Mouse (Mus musculus) granulocyte monocyte progenitor cell, adult 5-6 weeks (primary cell): Measurements from ENCODE around the gene Rasl11a. TPM values are rescaled to one million over a fixed set of nuclear protein-coding genes. Genes with fewer than 3 reads are reported as not detected.

Source experiments
- ATAC-seq: replicated peaks from 2 replicates; pipeline ENCODE4 v1.8.0; 2016; ENCODE audit warnings: mild to moderate bottlenecking, moderate TSS enrichment, inconsistent platforms; ENCODE audit not compliant: poor library complexity, severe bottlenecking
- total RNA-seq, 2 experiments: library from RNA; stranded (forward) in 1 of 2; stranded (reverse) in 1 of 2; fragments of 200-712, 200-1000 nt in 1 of 2; fragments of >200 nt in 1 of 2; fragmentation: Nextera tagmentation in 1 of 2; gene quantifications; 2 replicates each; pipeline ENCODE4 v1.2.3; 2014 to 2017

Rasl11a gene
- total RNA-seq (2014; fragmentation: Nextera tagmentation) (not detected in 2 replicates), total RNA-seq (2017) (not detected in 2 replicates)

GRCm38 (mm10) chr5:146844945-146845365, at the start of gene Rasl11a:
Rasl11a (plus strand) TSS chr5:146845071.
- peak; percentile 87 for ATAC-seq

GRCm38 (mm10) chr5:146795728-146796127, 49.1 kb upstream of the Rasl11a start:
- no peak for ATAC-seq

DNA sequence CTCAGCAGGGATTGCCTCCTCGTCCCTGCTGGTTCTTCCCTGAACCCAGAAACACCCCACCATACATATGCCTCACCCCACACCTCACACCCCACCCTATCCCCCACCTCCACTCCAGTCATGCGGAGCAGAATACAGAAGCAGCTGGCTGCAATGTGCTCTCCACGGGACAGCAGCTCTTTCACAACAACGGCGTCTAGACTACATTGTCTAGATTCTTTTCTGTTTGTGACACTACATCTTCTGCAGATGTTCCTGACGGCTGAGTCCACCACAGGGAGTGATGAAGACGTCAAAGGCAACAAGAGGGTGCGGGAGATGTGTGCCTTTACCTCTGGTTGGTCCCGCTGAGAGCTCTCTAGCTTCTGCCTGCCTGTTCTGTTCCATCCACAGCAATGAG, 46.8 kb upstream of the Rasl11a start:
- ATAC-seq = peak; percentile 15

GRCm38 (mm10) chr5:146806004-146806430, 38.9 kb upstream of the Rasl11a start:
- peak; percentile 88 for ATAC-seq

GRCm38 (mm10) chr5:146809951-146810350, 34.9 kb upstream of the Rasl11a start:
- no peak for ATAC-seq

- no peak for ATAC-seq
Observed at GRCm38 (mm10) chr5:146812866-146813265, 32.0 kb upstream of the Rasl11a start.

DNA sequence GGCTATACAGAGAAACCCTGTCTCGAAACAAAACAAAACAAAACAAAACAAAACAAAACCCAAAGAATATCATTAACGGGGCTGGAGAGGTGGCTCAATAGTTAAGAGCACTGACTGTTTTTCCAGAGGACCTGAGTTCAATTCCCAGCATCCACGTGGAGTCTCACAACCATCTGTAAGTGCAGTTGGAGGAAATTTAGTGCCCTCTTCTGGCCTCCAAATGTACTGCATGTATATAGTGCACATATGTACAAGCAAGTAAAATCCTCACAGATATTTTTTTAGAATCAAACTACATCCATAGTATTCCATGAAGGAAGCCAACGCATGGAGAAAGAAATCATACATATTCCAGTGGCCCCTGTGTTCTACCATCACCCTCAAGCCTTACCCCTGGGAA, 31.4 kb upstream of the Rasl11a start:
- ATAC-seq = no peak

- no peak for ATAC-seq
Observed at GRCm38 (mm10) chr5:146815394-146815793, 29.5 kb upstream of the Rasl11a start.

- no peak for ATAC-seq
Observed at GRCm38 (mm10) chr5:146817583-146817982, 27.3 kb upstream of the Rasl11a start.

- peak; percentile 67 for ATAC-seq
Observed at GRCm38 (mm10) chr5:146818906-146819623, 25.8 kb upstream of the Rasl11a start.

DNA sequence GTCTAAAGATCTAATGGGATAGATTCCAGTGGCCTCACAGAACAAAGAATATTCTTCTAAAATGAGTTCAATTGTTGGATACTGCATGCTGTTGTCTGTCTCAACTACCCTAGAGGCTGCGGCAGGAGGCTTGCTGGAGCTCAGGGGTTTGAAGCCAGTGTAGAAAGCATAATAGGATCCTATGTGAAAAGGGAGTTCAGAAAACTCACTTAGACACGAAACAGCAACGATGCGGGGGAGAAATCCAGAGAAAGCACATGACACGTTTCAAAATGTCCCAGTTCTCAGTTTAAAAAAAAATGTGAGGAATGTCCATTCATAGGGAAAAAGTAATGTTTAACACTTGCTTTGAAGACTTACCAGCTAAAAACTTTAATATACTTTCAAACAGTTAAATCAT, 21.9 kb upstream of the Rasl11a start:
- ATAC-seq = no peak

GRCm38 (mm10) chr5:146829528-146829927, 15.3 kb upstream of the Rasl11a start:
- ATAC-seq = peak; percentile 67

- ATAC-seq = peak; percentile 0; the same call in 1 of the 2 replicates
Observed at GRCm38 (mm10) chr5:146832435-146832768, 12.5 kb upstream of the Rasl11a start.

DNA sequence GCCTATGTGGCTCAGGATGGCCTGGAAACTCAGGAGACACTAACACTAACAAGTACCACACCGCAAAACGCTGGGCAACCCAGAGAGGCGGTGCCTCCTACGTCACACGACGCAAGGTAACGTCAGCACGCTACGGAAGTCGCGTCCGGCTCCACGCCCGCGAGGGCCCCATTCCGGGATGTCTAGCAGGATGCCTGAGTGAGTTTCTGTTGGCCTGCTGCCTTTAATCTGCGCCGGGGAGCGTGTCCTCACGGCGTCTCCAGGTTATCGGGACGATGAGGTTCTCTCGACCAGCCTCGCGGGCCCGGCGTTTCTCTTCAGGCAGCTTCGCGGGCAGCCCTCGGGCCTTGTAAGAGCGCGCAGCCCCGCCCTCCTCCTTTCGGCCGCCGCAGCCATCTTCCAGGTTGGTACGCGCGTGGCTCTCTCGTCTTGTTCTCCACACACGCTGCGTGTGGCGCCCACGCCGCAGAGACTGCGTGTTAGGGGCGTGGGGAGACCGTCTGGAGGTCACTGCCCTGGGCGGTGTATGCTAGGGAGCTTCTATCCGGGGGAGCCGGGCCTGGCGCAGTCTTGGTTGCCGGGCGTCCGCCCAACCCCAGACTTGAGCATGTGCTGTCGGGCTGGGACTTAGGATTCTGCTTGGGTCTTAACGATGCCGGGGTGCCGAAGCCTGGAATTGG, 12.0 kb upstream of the Rasl11a start, which contains the start of gene Rpl21:
TSS of gene Rpl21 (plus strand) at position 122 of the 680 bp plus-strand sequence.
- ATAC-seq = peak; percentile 85

DNA sequence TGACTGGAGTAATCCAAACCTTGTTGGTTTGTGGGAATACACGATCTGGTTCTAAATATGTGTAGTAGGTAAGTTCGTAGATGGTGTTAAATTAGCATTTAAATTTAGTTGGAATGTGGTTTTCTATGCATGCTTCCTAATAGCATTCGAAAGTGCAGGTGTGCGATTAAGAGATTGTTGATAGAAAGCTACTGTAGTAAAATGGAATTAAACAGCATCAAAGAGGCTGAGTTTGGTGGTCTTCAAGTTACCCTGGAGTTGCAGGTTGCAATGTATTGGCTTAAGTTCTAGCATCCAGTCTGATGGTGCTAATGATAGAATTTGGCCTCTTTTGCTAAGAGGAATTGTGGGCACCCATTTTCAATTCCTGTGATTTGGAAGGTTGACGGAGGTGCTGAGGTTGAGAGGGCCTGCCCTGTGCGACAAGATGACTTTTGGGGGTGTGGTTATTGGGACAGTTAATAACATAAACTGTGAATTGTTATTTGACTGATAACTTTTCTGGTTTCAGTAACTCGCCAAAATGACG, 11.1 kb upstream of the Rasl11a start:
- no peak for ATAC-seq

DNA sequence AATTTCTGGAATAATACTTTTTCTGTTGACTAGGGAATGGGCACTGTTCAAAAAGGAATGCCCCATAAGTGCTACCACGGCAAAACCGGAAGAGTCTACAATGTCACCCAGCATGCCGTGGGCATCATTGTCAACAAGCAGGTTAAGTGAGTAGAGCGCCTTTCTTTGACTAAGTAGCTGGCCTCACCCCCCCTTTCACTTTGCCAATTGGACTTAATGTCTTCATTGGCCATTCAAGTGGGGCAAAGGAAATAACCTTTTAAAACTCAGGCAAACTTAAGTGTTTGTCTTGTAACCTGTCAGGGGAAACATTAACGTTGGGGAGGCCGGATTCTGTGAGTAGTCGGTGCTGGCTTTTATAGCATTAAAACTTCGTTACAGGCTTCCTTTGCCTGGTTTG, 9.9 kb upstream of the Rasl11a start:
- no peak for ATAC-seq

GRCm38 (mm10) chr5:146837967-146838720, 6.7 kb upstream of the Rasl11a start:
- ATAC-seq = no peak

DNA sequence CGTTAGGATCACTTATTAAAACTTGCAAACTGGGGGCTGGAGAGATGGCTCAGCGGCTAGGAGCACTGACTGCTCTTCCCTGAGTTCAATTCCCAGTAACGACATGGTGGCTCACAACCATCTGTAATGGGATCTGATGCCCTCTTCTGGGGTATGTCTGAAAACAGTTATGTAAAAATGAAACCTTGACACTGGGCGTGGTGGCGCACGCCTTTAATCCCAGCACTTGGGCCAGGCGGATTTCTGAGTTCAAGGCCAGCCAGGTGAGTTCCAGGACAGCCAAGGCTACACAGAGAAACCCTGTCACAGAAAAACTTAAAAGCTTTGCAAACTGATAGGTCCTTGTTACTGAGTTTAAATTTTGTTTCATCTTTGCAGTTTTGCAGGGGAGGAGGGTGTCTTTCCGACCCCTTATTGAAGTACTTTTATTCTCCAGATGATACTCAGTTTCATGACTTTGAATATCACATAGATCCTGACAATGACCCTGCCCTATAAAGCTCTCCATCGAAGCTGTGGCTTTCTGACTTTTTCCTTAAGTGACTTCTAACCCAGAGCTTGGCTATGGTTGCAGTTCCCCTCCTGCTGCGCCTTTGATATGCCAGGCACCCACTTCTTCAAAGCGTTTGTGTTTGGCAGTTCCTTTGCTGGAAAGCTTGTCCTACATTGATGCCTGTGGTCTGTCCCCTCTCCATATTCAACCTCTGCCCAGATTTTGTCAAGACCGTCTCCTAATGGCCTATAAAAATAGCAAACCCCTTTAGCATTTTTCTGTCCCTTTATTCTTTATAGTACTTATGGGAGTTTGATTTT, 5.8 kb upstream of the Rasl11a start:
- ATAC-seq = no peak

- no peak for ATAC-seq
Observed at GRCm38 (mm10) chr5:146839760-146840159, 5.1 kb upstream of the Rasl11a start.

GRCm38 (mm10) chr5:146840422-146840821, 4.4 kb upstream of the Rasl11a start:
- no peak for ATAC-seq
